Comparison of ENCODE assay signal across 8 mouse cellular contexts in genomic region chr8:47533344-47534125, GRCm38 (mm10). TPM values are rescaled to one million over a fixed set of nuclear protein-coding genes. Genes with fewer than 3 reads are reported as not detected.
DNase-seq lines count a peak whose midpoint lies in the region; ATAC-seq lines count a peak whose summit lies in the region.

Trappc11 (minus strand) TSS chr8:47533470.
Rwdd4a (plus strand) TSS chr8:47533664.

- DNase-seq in adrenal gland, adult 18-20 months (ENCODE audit: low spot score in 2 of 2), result peak; percentile 89 to 92
- peak; percentile 96 for DNase-seq in embryo, embryonic 11 days
- peak; percentile 95 for DNase-seq in gastrocnemius, postnatal 25 days
- DNase-seq in intestine, embryonic 14.5 days (ENCODE audit: low spot score), result peak; percentile 95
- peak; percentile 96 to 98 for DNase-seq in left cerebral cortex, postnatal 14 days (ENCODE audit: low spot score in 2 of 2)
- DNase-seq in mesoderm, embryonic 11.5 days (ENCODE audit: low read depth, low spot score), result peak; percentile 98
- DNase-seq in right cerebral cortex, postnatal 36 days (ENCODE audit: low spot score in 2 of 2), result peak; percentile 97 to 98
- peak; percentile 96 for DNase-seq in yolk sac, embryonic 10.5 days (ENCODE audit: low spot score)

- no peaks in the 10 kb centered on the region for H3K9me3 ChIP-seq in intestine, embryonic 14.5 days (ENCODE audit: control insufficient read depth, low read length)

- peak within 1 kb of the TSS; percentile 90 for H3K4me3 ChIP-seq in intestine, embryonic 14.5 days (ENCODE audit: low read depth, low read length)

- peak within 1 kb of the TSS; percentile 93 for H3K9ac ChIP-seq in intestine, embryonic 14.5 days (ENCODE audit: low read length)

- WGBS in intestine, embryonic 14.5 days, result under 1% methylated on average over 61 of the region's 65 CpGs

- H3K36me3 ChIP-seq in intestine, embryonic 14.5 days (ENCODE audit: control insufficient read depth, insufficient read depth, low read length), result peaks cover 30% of the 10 kb centered on the region

- intact Hi-C loops in left cerebral cortex, postnatal 14 days (cut with DNase I), result loop anchor here (5.0 kb wide), 1 partner anchor 159 kb away; no protein-coding TSS in a partner anchor

- no peaks in the 10 kb centered on the region for H3K27me3 ChIP-seq in intestine, embryonic 14.5 days (replicated peaks; ENCODE audit: control insufficient read depth, insufficient read depth, low read length)

- H3K27ac ChIP-seq in intestine, embryonic 14.5 days (ENCODE audit: low read depth), result peak within 1 kb of the TSS; percentile 64

- peak; percentile 100 for ATAC-seq in intestine, embryonic 14.5 days (replicated peaks; ENCODE audit: low FRiP score, low TSS enrichment, low read depth)

- H3K4me2 ChIP-seq in intestine, embryonic 14.5 days (ENCODE audit: low read length), result peak within 1 kb of the TSS; percentile 94

- H3K4me1 ChIP-seq in intestine, embryonic 14.5 days (replicated peaks; ENCODE audit: control insufficient read depth, insufficient read depth, low read length), result peaks cover 13% of the 10 kb centered on the region

RNA-seq across cellular contexts. Expression of gene Trappc11, which starts in this region (rescaled TPM):
- 10 to 100 TPM; 31.7 to 40.1 TPM for total RNA-seq in adrenal gland, adult 18-20 months (2021)
- total RNA-seq in gastrocnemius, postnatal 25 days (2021), result 10 to 100 TPM; 15.5 to 17.1 TPM
- polyA plus RNA-seq in intestine, embryonic 14.5 days (2014; fragmentation: Nextera tagmentation; extraction: Ambion mirVana), result 28.6 and 35.1 TPM in 2 replicates
- 10 to 100 TPM; 52.9 to 56.2 TPM for total RNA-seq in left cerebral cortex, postnatal 14 days (2021)

RNA-seq across cellular contexts. Expression of gene Rwdd4a, which starts in this region (rescaled TPM):
- total RNA-seq in adrenal gland, adult 18-20 months (2021), result 10 to 100 TPM; 54.0 to 56.6 TPM
- 10 to 100 TPM; 27.2 to 35.8 TPM for total RNA-seq in gastrocnemius, postnatal 25 days (2021)
- 43.8 and 44.4 TPM in 2 replicates for polyA plus RNA-seq in intestine, embryonic 14.5 days (2014; fragmentation: Nextera tagmentation; extraction: Ambion mirVana)
- 10 to 100 TPM; 28.9 to 32.8 TPM for total RNA-seq in left cerebral cortex, postnatal 14 days (2021)

Comparison
In these comparisons a context has a peak if more than half of its experiments do, and no peak if none do; other contexts are left out.
1. Peak in every context shown above with its lines: DNase-seq, ATAC-seq, H3K4me3 ChIP-seq and H3K27ac ChIP-seq.